Mouse (Mus musculus) embryonic facial prominence, embryonic 11.5 days (tissue): ENCODE measurements around the gene Rtn1. TPM values are rescaled to one million over a fixed set of nuclear protein-coding genes. Genes with fewer than 3 reads are reported as not detected.

ENCODE experiments used
- ATAC-seq: fragments of 200-750 bp; cut with Nextera tagmentation; replicated peaks from 2 replicates; pipeline ENCODE4 v1.8.0; 2017; ENCODE audit warnings: low read depth; ENCODE audit not compliant: insufficient number of reproducible peaks, low FRiP score, low TSS enrichment
- DNase-seq: peaks from one replicate; pipeline ENCODE4 v3.0.0-alpha.2; 2015; ENCODE audit warnings: low spot score
- H3K27ac ChIP-seq: fragments of 300-500 bp; sonication (generic); replicated peaks from 2 replicates; pipeline ENCODE4 v1.5.1; 2014; ENCODE audit warnings: mild to moderate bottlenecking, low read depth, low read length, control low read depth
- H3K27me3 ChIP-seq: fragments of 300-500 bp; sonication (generic); 2 replicates; pipeline ENCODE4 v1.6.1; 2014; ENCODE audit warnings: mild to moderate bottlenecking, low read length, moderate library complexity, mixed read lengths; ENCODE audit not compliant: control insufficient read depth, insufficient read depth
- H3K36me3 ChIP-seq: fragments of 300-500 bp; sonication (generic); replicated peaks from 2 replicates; pipeline ENCODE4 v1.6.1; 2014; ENCODE audit warnings: low read depth, mild to moderate bottlenecking, low read length, moderate library complexity, mixed read lengths; ENCODE audit not compliant: control insufficient read depth, insufficient read depth
- H3K4me1 ChIP-seq: fragments of 300-500 bp; sonication (generic); 2 replicates; pipeline ENCODE4 v1.6.1; 2014; ENCODE audit warnings: low read length, mixed read lengths; ENCODE audit not compliant: control insufficient read depth, insufficient read depth
- H3K4me2 ChIP-seq: fragments of 300-500 bp; sonication (generic); 2 replicates; pipeline ENCODE4 v1.6.1; 2014; ENCODE audit warnings: low read depth, mild to moderate bottlenecking, control low read depth, low read length, moderate library complexity
- H3K4me3 ChIP-seq: fragments of 300-500 bp; sonication (generic); 2 replicates; pipeline ENCODE4 v1.5.1; 2014; ENCODE audit warnings: low read depth, low read length, control low read depth
- H3K9ac ChIP-seq: fragments of 300-500 bp; sonication (generic); replicated peaks from 2 replicates; pipeline ENCODE4 v1.6.1; 2014; ENCODE audit warnings: mild to moderate bottlenecking, control low read depth, low read length
- H3K9me3 ChIP-seq: fragments of 300-500 bp; sonication (generic); replicated peaks from 2 replicates; pipeline ENCODE4 v1.6.1; 2016; ENCODE audit warnings: mild to moderate bottlenecking, low read length, inconsistent platforms, mixed read lengths; ENCODE audit not compliant: control insufficient read depth
- WGBS: fragments of 180-500 bp; shearing (Covaris S2); extraction: QIAGEN DNeasy Blood & Tissue Kit; methylation state at CpG from one replicate; pipeline ENCODE4 v1.1.7; 2014; 5-methylcytosine and 5-hydroxymethylcytosine counted together
- polyA plus RNA-seq: library from polyadenylated mRNA; unstranded; fragments of >200 nt; fragmentation: Nextera tagmentation; extraction: Ambion mirVana; gene quantifications from 2 replicates; pipeline ENCODE4 v1.2.1, GENCODE M21; 2014

Gene Rtn1
- polyA plus RNA-seq, 1 experiment from 2014 or later, result 79.0 TPM

GRCm38 (mm10) chr12:72357667-72358420 lies 51.0 kb downstream of the Rtn1 start:
- no peaks in the 10 kb centered on the region for H3K27me3 ChIP-seq
- no peaks in the 10 kb centered on the region for H3K4me1 ChIP-seq
- no peaks in the 10 kb centered on the region for H3K9me3 ChIP-seq
- H3K4me3 ChIP-seq, result no peak overlapping the region
- ATAC-seq (no peak), DNase-seq (no peak)
- no peaks in the 10 kb centered on the region for H3K36me3 ChIP-seq
- no peak overlapping the region for H3K4me2 ChIP-seq
- WGBS, result 49% methylated on average over 11 of the region's 11 CpGs
- no peak overlapping the region for H3K27ac ChIP-seq
- H3K9ac ChIP-seq, result no peak overlapping the region

GRCm38 (mm10) chr12:72354241-72354640 lies 54.6 kb downstream of the Rtn1 start:
- Histone ChIP-seq H3K9ac (no peak overlapping the region), H3K4me3 (no peak overlapping the region), H3K4me1 (no peaks in the 10 kb centered on the region), H3K27me3 (no peaks in the 10 kb centered on the region), H3K36me3 (no peaks in the 10 kb centered on the region), H3K4me2 (no peak overlapping the region), H3K9me3 (no peaks in the 10 kb centered on the region), H3K27ac (no peak overlapping the region)
- DNase-seq (no peak), ATAC-seq (no peak)
- 96% methylated on average over 1 of the region's 1 CpGs for WGBS

GRCm38 (mm10) chr12:72353506-72353905 lies 55.3 kb downstream of the Rtn1 start:
- WGBS, result 76% methylated on average over 1 of the region's 1 CpGs
- no peaks in the 10 kb centered on the region for H3K36me3 ChIP-seq
- no peaks in the 10 kb centered on the region for H3K27me3 ChIP-seq
- no peak overlapping the region for H3K4me2 ChIP-seq
- no peak overlapping the region for H3K27ac ChIP-seq
- H3K4me3 ChIP-seq, result no peak overlapping the region
- H3K4me1 ChIP-seq, result no peaks in the 10 kb centered on the region
- H3K9me3 ChIP-seq, result no peaks in the 10 kb centered on the region
- no peak for DNase-seq
- H3K9ac ChIP-seq, result no peak overlapping the region
- ATAC-seq, result no peak

- Histone ChIP-seq H3K9me3 (no peaks in the 10 kb centered on the region), H3K9ac (no peak overlapping the region), H3K4me3 (no peak overlapping the region), H3K4me1 (no peaks in the 10 kb centered on the region), H3K4me2 (no peak overlapping the region), H3K27ac (no peak overlapping the region), H3K36me3 (no peaks in the 10 kb centered on the region), H3K27me3 (no peaks in the 10 kb centered on the region)
- no peak for ATAC-seq
- WGBS, result 87% methylated on average over 8 of the region's 8 CpGs
- DNase-seq, result no peak
These were observed 60.3 kb downstream of the Rtn1 start for GRCm38 (mm10) chr12:72348508-72348907.

- H3K27ac ChIP-seq, result no peak overlapping the region
- no peaks in the 10 kb centered on the region for H3K9me3 ChIP-seq
- ATAC-seq (no peak), DNase-seq (peak; percentile 45)
- H3K4me2 ChIP-seq, result no peak overlapping the region
- 46% methylated on average over 1 of the region's 1 CpGs for WGBS
- no peaks in the 10 kb centered on the region for H3K4me1 ChIP-seq
- no peaks in the 10 kb centered on the region for H3K36me3 ChIP-seq
- no peak overlapping the region for H3K9ac ChIP-seq
- no peaks in the 10 kb centered on the region for H3K27me3 ChIP-seq
- H3K4me3 ChIP-seq, result no peak overlapping the region
These were observed 61.7 kb downstream of the Rtn1 start for GRCm38 (mm10) chr12:72347184-72347583.

- H3K27me3 ChIP-seq, result no peaks in the 10 kb centered on the region
- no peak overlapping the region for H3K27ac ChIP-seq
- ATAC-seq (no peak), DNase-seq (no peak)
- no peak overlapping the region for H3K4me2 ChIP-seq
- H3K9ac ChIP-seq, result no peak overlapping the region
- WGBS, result 44% methylated on average over 2 of the region's 2 CpGs
- H3K36me3 ChIP-seq, result no peaks in the 10 kb centered on the region
- no peak overlapping the region for H3K4me3 ChIP-seq
- H3K9me3 ChIP-seq, result no peaks in the 10 kb centered on the region
- no peaks in the 10 kb centered on the region for H3K4me1 ChIP-seq
These were observed 65.2 kb downstream of the Rtn1 start for GRCm38 (mm10) chr12:72343639-72344038.

- no peak overlapping the region for H3K9ac ChIP-seq
- WGBS, result 89% methylated on average over 13 of the region's 13 CpGs
- ATAC-seq, result no peak
These were observed 72.8 kb downstream of the Rtn1 start for GRCm38 (mm10) chr12:72336009-72336408.

GRCm38 (mm10) chr12:72332488-72333013 lies 76.3 kb downstream of the Rtn1 start:
- H3K4me1 ChIP-seq, result no peaks in the 10 kb centered on the region
- H3K4me3 ChIP-seq, result no peak overlapping the region
- H3K27ac ChIP-seq, result no peak overlapping the region
- 83% methylated on average over 5 of the region's 5 CpGs for WGBS
- no peaks in the 10 kb centered on the region for H3K27me3 ChIP-seq
- H3K9ac ChIP-seq, result no peak overlapping the region
- ATAC-seq (no peak), DNase-seq (no peak)
- H3K36me3 ChIP-seq, result no peaks in the 10 kb centered on the region
- H3K4me2 ChIP-seq, result no peak overlapping the region
- H3K9me3 ChIP-seq, result no peaks in the 10 kb centered on the region

More at GRCm38 (mm10) chr12:72336009-72336408, 72.8 kb downstream of the Rtn1 start:
- Histone ChIP-seq H3K4me1 (no peaks in the 10 kb centered on the region), H3K27me3 (no peaks in the 10 kb centered on the region), H3K4me3 (no peak overlapping the region), H3K36me3 (no peaks in the 10 kb centered on the region), H3K9me3 (no peaks in the 10 kb centered on the region), H3K4me2 (no peak overlapping the region), H3K27ac (no peak overlapping the region)
- no peak for DNase-seq
